Mouse (Mus musculus) limb, embryonic 14.5 days (tissue): ENCODE data around the gene Rsad2. TPM values are rescaled to one million over a fixed set of nuclear protein-coding genes. Genes with fewer than 3 reads are reported as not detected.
"Not testable (repeated sequence)": the region's sequence is repeated elsewhere in the genome, so short reads cannot be mapped to it uniquely, and the experiment has no call there.

ENCODE experiments used
- ATAC-seq: fragments of 200-750 bp; cut with Nextera tagmentation; 2 replicates; pipeline ENCODE4 v1.8.0; 2017; ENCODE audit warnings: low read depth, moderate number of reproducible peaks, moderate TSS enrichment; ENCODE audit not compliant: low FRiP score
- DNase-seq: peaks from one replicate; pipeline ENCODE4 v3.0.0-alpha.2; 2015; ENCODE audit warnings: low spot score
- H3K27ac ChIP-seq: fragments of 300-500 bp; sonication (generic); replicated peaks from 2 replicates; pipeline ENCODE4 v1.5.1; 2014; ENCODE audit warnings: low read depth, mild to moderate bottlenecking, low read length, moderate library complexity, mixed read lengths
- H3K27me3 ChIP-seq: fragments of 300-500 bp; sonication (generic); 2 replicates; pipeline ENCODE4 v1.6.1; 2014; ENCODE audit warnings: low read length, mixed read lengths; ENCODE audit not compliant: control insufficient read depth, insufficient read depth
- H3K36me3 ChIP-seq: fragments of 300-500 bp; sonication (generic); 2 replicates; pipeline ENCODE4 v1.6.1; 2014; ENCODE audit warnings: mild to moderate bottlenecking, low read length, moderate library complexity, mixed read lengths; ENCODE audit not compliant: control insufficient read depth, insufficient read depth
- H3K4me1 ChIP-seq: fragments of 300-500 bp; sonication (generic); 2 replicates; pipeline ENCODE4 v1.6.1; 2014; ENCODE audit warnings: antibody characterized with exemption, low read length, mixed read lengths; ENCODE audit not compliant: control insufficient read depth, insufficient read depth
- H3K4me2 ChIP-seq: fragments of 300-500 bp; sonication (generic); replicated peaks from 2 replicates; pipeline ENCODE4 v1.6.1; 2014; ENCODE audit warnings: low read depth, mild to moderate bottlenecking, low read length, moderate library complexity; ENCODE audit not compliant: severe bottlenecking
- H3K4me3 ChIP-seq: fragments of 300-500 bp; sonication (generic); replicated peaks from 2 replicates; pipeline ENCODE4 v1.5.1; 2014; ENCODE audit warnings: low read length
- H3K9ac ChIP-seq: fragments of 300-500 bp; sonication (generic); 2 replicates; pipeline ENCODE4 v1.6.1; 2014; ENCODE audit warnings: mild to moderate bottlenecking, low read depth, low read length, moderate library complexity; ENCODE audit not compliant: severe bottlenecking
- H3K9me3 ChIP-seq: fragments of 300-500 bp; sonication (generic); 2 replicates; pipeline ENCODE4 v1.6.1; 2016; ENCODE audit warnings: low read length; ENCODE audit not compliant: control insufficient read depth
- POLR2A ChIP-seq: fragments of 200-500 bp; IDR thresholded peaks from 2 replicates; pipeline ENCODE4 v1.8.0; 2012; ENCODE audit warnings: inconsistent platforms, mild to moderate bottlenecking, moderate library complexity, borderline replicate concordance; ENCODE audit not compliant: insufficient read depth, insufficient read length; ENCODE audit errors: extremely low read depth
- WGBS: fragments of 180-500 bp; shearing (Covaris S2); extraction: QIAGEN DNeasy Blood & Tissue Kit; methylation state at CpG from one replicate; pipeline ENCODE4 v1.1.7; 2014; 5-methylcytosine and 5-hydroxymethylcytosine counted together
- polyA plus RNA-seq, 2 experiments: library from polyadenylated mRNA; depleted of rRNA in 1 of 2; stranded (reverse) in 1 of 2; unstranded in 1 of 2; fragments of >200 nt; fragmentation: Nextera tagmentation in 1 of 2; extraction: Ambion mirVana in 1 of 2; gene quantifications; 2 replicates each; pipeline versions ENCODE4 v1.2.1 to v1.2.3; 2012 to 2014

Gene Rsad2
- polyA plus RNA-seq, 2 experiments: 0.55 to 0.66 TPM

DNA sequence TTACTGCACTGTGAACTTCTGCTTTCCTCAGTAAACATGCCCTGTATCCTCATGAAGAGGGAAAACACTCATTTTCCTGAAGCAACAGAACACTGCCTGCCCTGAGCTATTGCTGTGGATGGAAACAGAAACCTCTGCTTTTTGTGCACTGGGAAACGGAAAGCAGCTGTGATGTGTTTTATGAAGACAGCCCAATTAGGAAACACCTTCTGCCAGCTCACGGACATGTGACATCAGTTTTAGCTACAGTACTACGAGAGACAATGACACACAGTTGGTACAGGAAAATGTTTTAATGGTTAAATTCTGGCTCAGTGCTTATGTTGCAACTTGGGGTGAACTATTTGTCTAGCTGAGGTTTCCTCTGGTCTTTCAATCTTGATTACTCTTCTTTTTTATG, 16.9 kb downstream of the Rsad2 start:
- no peak for TF ChIP-seq POLR2A
- no peak for DNase-seq

GRCm38 (mm10) chr12:26437950-26438349, 18.3 kb downstream of the Rsad2 start:
- DNase-seq (no peak), ATAC-seq (peak; percentile 72; the same call in 1 of the 2 replicates)
- no peak for TF ChIP-seq POLR2A
- 51% methylated on average over 3 of the region's 3 CpGs for WGBS
- H3K9me3 ChIP-seq: no peaks in the 10 kb centered on the region
- no peaks in the 10 kb centered on the region for H3K27me3 ChIP-seq
- 0 out of 2 replicates have a peak, but pooled peaks cover 4% of the 10 kb centered on the region for H3K4me1 ChIP-seq
- H3K4me3 ChIP-seq: no peak overlapping the region
- no peak overlapping the region for H3K27ac ChIP-seq
- H3K36me3 ChIP-seq: no peaks in the 10 kb centered on the region
- H3K4me2 ChIP-seq: no peak overlapping the region
- no peak overlapping the region for H3K9ac ChIP-seq

More for the DNA sequence above, 16.9 kb downstream of the Rsad2 start:
- WGBS: 38% methylated on average over 3 of the region's 3 CpGs
- ATAC-seq: no peak
- Histone ChIP-seq H3K9ac (no peak overlapping the region), H3K36me3 (no peaks in the 10 kb centered on the region), H3K4me2 (no peak overlapping the region), H3K9me3 (no peaks in the 10 kb centered on the region), H3K4me3 (no peak overlapping the region), H3K27ac (no peak overlapping the region), H3K27me3 (no peaks in the 10 kb centered on the region), H3K4me1 (0 out of 2 replicates have a peak, but pooled peaks cover 4% of the 10 kb centered on the region)

DNA sequence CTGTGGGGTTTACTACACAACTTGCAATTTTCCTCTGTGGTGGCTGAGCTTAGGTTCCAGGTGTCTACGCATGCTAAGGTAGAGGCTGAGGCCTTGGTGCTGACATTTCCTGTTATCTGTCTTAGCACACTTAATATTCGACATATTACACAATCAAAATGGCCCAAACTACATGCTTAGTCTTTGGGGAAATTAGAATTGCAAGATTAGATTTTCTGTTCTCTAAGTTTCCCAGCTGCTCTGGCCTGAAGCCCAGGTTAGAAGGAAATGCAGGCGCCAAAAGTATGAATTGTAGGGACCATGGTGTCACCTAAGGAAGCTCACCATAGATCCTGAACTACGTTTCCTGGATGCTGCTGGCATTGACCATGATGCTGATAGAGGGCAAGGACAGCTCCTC, 19.9 kb downstream of the Rsad2 start:
- DNase-seq (no peak), ATAC-seq (0 out of 2 replicates have a peak, but pooled peaks have one; percentile 20)
- Histone ChIP-seq H3K4me2 (no peak overlapping the region), H3K9ac (no peak overlapping the region), H3K27me3 (no peaks in the 10 kb centered on the region), H3K36me3 (no peaks in the 10 kb centered on the region), H3K27ac (no peak overlapping the region), H3K4me1 (0 out of 2 replicates have a peak, but pooled peaks cover 4% of the 10 kb centered on the region), H3K4me3 (no peak overlapping the region), H3K9me3 (no peaks in the 10 kb centered on the region)
- WGBS: 72% methylated on average over 4 of the region's 4 CpGs
- TF ChIP-seq POLR2A: no peak

- ATAC-seq: not testable (repeated sequence)
Measured at GRCm38 (mm10) chr12:26428771-26429170, 27.5 kb downstream of the Rsad2 start.

DNA sequence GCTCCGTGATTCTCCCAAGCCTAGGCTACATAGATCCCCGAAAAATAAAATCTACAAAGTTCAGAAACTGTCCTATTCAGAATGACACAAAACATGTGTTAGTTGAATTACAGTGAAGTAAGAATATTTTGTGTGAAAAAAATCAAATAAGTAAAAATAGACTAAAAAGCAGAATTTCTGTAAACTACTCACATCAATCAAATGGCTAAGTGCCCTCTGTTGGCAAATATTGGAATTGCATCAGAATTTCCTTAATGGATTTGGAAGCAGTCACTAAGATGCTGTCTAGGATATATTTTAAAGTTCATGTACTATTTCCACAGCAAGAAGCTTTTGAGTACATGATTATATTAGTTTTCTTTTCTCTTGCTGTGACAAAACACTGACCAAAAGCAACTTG, 31.4 kb downstream of the Rsad2 start:
- no peak overlapping the region for H3K4me3 ChIP-seq
- H3K4me2 ChIP-seq: no peak overlapping the region
- H3K27me3 ChIP-seq: no peaks in the 10 kb centered on the region
- no peaks in the 10 kb centered on the region for H3K9me3 ChIP-seq
- DNase-seq (peak; percentile 87), ATAC-seq (no peak)
- 84% methylated on average over 2 of the region's 2 CpGs for WGBS
- no peak overlapping the region for H3K27ac ChIP-seq
- no peak overlapping the region for H3K9ac ChIP-seq
- H3K36me3 ChIP-seq: no peaks in the 10 kb centered on the region
- TF ChIP-seq POLR2A: no peak
- no peaks in the 10 kb centered on the region for H3K4me1 ChIP-seq

More at GRCm38 (mm10) chr12:26428771-26429170, 27.5 kb downstream of the Rsad2 start:
- not testable (repeated sequence) for H3K27me3 ChIP-seq, H3K4me3 ChIP-seq, H3K4me2 ChIP-seq, H3K4me1 ChIP-seq, DNase-seq, H3K36me3 ChIP-seq, H3K9ac ChIP-seq, H3K9me3 ChIP-seq, H3K27ac ChIP-seq
- WGBS: 100% methylated on average over 2 of the region's 2 CpGs

DNA sequence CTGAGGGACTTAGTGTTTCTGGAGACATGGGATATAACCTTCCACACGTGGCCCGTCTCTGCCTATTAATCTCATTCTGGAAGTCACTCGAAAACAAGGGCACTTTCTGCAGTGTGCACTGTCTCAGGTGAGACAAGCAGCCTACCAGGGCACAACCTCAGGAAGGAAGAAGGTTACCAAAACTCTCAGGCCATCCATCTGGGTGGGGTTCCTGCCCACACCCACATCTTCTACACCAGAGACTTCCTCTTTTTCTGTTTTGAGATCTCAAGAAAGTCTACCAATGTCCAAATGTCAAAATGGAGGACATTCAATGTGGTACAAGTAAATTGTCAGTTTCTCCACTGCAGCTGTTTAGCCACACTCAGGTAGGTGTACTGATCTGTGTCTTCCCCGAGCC, 37.9 kb downstream of the Rsad2 start:
- DNase-seq (no peak), ATAC-seq (no peak)
- H3K9ac ChIP-seq: no peak overlapping the region
- no peak overlapping the region for H3K27ac ChIP-seq
- peaks cover 7% of the 10 kb centered on the region; the same call in 1 of the 2 replicates for H3K4me1 ChIP-seq
- H3K36me3 ChIP-seq: no peaks in the 10 kb centered on the region
- WGBS: 78% methylated on average over 4 of the region's 4 CpGs
- H3K9me3 ChIP-seq: no peaks in the 10 kb centered on the region
- H3K27me3 ChIP-seq: no peaks in the 10 kb centered on the region
- no peak overlapping the region for H3K4me2 ChIP-seq
- TF ChIP-seq POLR2A: no peak
- H3K4me3 ChIP-seq: no peak overlapping the region
